Mouse (Mus musculus) cortical plate, adult 2 months (tissue): Measurements from ENCODE around the gene Yrdc. TPM values are rescaled to one million over a fixed set of nuclear protein-coding genes. Genes with fewer than 3 reads are reported as not detected.
A peak's percentile ranks its signal among the peaks of the same experiment; 100 is the strongest.

Source experiments
- H3K27ac ChIP-seq: fragments of 200-500 bp; 2 replicates; pipeline ENCODE4 v1.5.1; 2012; ENCODE audit warnings: low read length, control low read depth, inconsistent platforms; ENCODE audit not compliant: insufficient read depth
- H3K4me1 ChIP-seq: fragments of 200-500 bp; 2 replicates; pipeline ENCODE4 v1.6.1; 2011; ENCODE audit warnings: low read length; ENCODE audit not compliant: control insufficient read depth, insufficient read depth
- H3K4me3 ChIP-seq: fragments of 200-500 bp; 2 replicates; pipeline ENCODE4 v1.5.1; 2011; ENCODE audit warnings: mild to moderate bottlenecking, low read length, control low read depth; ENCODE audit not compliant: insufficient read depth
- CTCF ChIP-seq: fragments of 200-500 bp; IDR thresholded peaks from 2 replicates; pipeline ENCODE4 v1.5.1; 2011; ENCODE audit warnings: mild to moderate bottlenecking, control low read depth, low read length; ENCODE audit not compliant: insufficient read depth; ENCODE audit errors: extremely low read depth
- POLR2A ChIP-seq: fragments of 200-500 bp; IDR thresholded peaks from 2 replicates; pipeline ENCODE4 v1.6.1; 2011; ENCODE audit warnings: mild to moderate bottlenecking, low read length, control low read depth; ENCODE audit not compliant: insufficient read depth; ENCODE audit errors: extremely low read depth
- polyA plus RNA-seq: library from polyadenylated mRNA; depleted of rRNA; stranded (reverse); fragments of >200 nt; gene quantifications from 2 replicates; pipeline ENCODE4 v1.2.3, GENCODE M21; 2012

Gene Yrdc
- polyA plus RNA-seq, 1 experiment, result 42.0 TPM

DNA sequence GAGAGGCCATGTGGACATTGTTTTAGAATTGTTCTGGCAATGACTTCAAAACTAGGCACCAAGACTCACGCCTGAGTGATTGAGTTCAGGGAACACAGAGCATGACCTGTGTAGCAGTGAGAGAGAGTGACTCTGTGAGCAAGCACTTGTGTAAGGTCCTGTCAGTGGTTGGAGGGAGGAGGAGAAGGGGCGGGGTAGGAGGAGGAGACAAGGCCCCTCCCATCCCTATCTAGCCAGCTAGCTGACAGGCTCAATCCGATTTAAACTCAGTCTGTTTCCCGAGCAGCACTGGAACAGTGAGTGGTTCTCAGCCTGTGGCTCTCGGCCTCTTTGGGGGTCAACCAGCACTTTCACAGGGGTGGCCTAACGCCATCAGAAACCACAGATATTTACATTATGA lies 32.7 kb upstream of the Yrdc start:
- H3K27ac ChIP-seq, result no peak overlapping the region
- TF ChIP-seq CTCF (no peak), POLR2A (no peak)
- 0 out of 2 replicates have a peak, but pooled peaks cover 1% of the 10 kb centered on the region for H3K4me1 ChIP-seq
- no peak overlapping the region for H3K4me3 ChIP-seq

DNA sequence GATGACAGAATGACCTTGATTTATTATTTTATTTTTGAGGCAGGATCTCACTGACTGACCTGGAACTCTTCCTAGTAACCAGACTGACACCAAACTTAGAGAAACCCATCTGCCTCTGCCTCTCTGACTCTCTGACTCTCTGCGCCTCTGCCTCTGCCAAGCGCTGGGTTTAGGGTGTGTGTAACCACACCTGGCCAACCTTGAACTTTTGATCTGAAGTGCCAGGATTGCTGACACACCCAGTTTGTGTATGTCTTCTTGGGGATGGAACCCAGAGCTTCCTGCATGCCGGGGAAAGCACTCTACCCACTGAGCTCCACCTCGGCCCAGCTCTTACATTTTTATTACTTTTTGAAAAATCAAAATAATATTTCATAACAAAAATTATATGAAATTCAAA lies 31.6 kb upstream of the Yrdc start:
- Histone ChIP-seq H3K27ac (no peak overlapping the region), H3K4me1 (no peaks in the 10 kb centered on the region), H3K4me3 (no peak overlapping the region)
- TF ChIP-seq CTCF (no peak), POLR2A (no peak)

DNA sequence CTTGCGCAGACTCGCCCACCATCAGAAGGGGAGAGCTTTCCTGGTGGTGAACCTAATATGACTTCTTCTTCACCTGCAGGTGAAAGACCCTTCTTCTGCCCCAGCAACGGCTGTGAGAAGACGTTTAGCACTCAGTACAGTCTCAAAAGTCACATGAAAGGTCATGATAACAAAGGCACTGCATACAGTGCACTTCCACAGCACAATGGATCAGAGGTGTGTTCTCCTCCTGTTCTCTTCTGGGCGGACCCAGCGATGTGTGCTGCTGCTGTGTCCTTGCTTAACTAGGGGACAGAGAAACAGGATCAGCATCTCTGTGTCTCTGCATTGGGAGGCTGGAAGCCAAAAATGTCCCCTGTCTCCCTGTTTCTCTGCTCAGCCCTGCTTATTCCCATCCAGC lies 25.5 kb upstream of the Yrdc start:
- TF ChIP-seq POLR2A (no peak), CTCF (no peak)
- H3K27ac ChIP-seq, result no peak overlapping the region
- H3K4me3 ChIP-seq, result no peak overlapping the region
- H3K4me1 ChIP-seq, result no peaks in the 10 kb centered on the region

DNA sequence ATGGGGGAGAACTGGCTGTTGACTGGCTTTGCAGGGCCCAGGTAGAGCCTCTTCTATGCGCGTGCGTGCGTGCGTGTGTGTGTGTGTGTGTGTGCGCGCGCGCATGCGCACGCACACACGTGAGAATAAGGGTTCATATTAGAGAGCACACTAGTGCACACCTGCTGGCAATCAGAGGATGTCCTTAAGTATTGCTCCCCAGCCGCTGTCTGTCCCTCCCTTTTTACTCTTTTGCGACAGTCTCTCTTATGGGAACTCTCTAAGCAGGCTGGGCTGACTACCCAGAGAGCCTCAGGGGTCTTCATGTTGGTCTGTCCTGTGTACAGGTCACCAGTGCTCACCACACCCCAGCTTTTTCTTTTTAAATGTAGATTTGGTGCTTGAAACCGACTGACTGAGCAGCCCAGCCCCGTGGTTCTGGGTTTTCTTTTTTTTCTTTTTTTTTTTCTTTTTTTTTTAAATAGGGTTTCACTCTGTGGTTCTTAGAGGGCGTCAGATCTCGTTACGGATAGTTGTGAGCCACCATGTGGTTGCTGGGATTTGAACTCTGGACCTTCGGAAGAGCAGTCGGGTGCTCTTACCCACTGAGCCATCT lies 25.0 kb upstream of the Yrdc start:
- Histone ChIP-seq H3K4me1 (no peaks in the 10 kb centered on the region), H3K27ac (no peak overlapping the region), H3K4me3 (no peak overlapping the region)
- TF ChIP-seq POLR2A (no peak), CTCF (no peak)

DNA sequence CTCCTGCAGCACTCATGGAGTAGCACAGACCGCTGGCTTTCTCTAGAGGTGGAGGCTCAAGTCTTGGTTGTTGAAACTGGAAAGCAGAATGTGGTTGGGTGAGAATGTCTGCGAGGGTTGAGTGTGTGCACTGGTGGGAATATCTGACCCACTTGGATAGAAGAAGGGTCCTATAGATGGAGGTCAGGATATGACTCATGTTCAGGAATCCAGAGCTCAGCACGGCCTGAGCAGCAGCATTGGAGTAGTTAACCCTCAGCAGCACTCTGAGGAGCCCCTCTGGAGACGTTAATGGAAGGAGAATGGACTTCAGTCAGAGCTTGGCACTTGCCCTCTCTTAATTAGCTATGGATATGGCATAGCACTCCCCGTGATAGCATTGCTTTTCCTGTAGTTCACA lies 20.8 kb upstream of the Yrdc start:
- H3K27ac ChIP-seq, result no peak overlapping the region
- H3K4me3 ChIP-seq, result no peak overlapping the region
- no peaks in the 10 kb centered on the region for H3K4me1 ChIP-seq
- TF ChIP-seq CTCF (no peak), POLR2A (no peak)

DNA sequence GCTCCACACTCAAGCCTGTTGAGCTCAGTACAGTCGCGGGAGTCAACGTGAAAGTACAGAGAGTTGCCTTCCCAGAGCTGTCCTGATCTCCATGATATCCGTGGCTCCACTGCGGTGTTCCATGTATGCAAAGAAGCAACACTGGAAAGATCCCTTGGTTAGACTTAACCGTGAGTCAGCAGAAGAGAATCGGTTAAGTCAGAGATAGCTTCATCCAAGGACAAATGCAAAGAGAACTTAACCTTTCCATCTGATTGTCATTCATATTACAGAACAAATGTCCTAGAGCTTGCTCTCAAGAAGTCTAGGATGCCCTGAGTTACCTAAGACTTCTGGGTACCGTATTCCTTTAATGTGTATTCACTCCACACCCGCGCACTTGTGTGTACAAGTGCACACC lies 17.7 kb upstream of the Yrdc start:
- Histone ChIP-seq H3K4me1 (no peaks in the 10 kb centered on the region), H3K27ac (no peak overlapping the region), H3K4me3 (no peak overlapping the region)
- TF ChIP-seq CTCF, result no peak
- no peak for TF ChIP-seq POLR2A

DNA sequence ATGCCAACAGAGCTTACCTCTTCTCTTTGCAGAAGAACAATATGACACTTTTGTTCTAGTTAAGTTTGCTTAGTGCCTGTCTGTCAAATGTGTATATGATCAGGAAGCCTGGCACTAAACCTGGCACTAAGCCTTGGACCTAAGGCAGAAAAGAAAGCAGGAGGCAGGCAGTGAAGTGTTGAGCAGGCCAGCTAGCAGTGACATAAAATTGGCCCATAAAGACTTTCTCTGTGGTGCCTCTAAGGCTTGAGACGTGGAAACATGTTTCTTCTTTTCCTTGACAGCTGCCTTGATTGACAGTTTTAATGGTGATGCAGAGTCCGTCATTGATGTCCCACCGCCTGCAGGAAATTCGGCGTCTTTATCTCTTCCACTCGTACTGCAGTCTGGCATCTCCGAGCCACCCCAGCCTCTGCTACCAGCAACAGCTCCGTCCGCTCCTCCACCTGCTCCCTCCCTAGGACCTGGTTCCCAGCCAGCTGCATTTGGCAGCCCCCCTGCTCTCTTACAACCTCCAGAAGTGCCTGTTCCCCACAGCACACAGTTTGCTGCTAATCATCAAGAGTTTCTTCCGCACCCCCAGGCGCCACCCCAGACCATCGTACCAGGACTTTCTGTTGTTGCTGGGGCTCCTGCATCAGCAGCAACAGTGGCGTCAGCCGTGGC lies 12.3 kb upstream of the Yrdc start:
- no peak overlapping the region for H3K27ac ChIP-seq
- no peaks in the 10 kb centered on the region for H3K4me1 ChIP-seq
- TF ChIP-seq CTCF, result no peak
- TF ChIP-seq POLR2A, result no peak
- H3K4me3 ChIP-seq, result no peak overlapping the region

DNA sequence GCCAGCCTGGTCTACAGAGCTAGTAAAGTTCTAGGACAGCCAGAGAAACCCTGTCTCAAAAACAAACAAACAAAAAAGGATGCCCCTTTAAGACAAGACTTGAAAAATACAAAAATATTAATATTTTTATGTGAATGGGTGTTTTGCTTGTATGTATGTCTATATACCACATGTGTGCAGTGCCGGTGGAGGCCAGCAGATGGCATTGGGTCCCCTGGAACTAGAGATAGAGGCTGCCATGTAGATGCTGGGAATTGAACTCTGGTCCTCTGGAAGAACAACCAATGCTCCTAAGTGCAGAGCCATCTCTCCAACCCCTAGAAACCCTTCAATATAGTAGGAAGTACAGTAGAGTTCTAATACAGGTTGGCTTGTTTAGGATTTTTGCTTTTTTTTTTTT lies 9.5 kb upstream of the Yrdc start:
- Histone ChIP-seq H3K4me1 (no peaks in the 10 kb centered on the region), H3K27ac (no peak overlapping the region), H3K4me3 (no peak overlapping the region)
- TF ChIP-seq POLR2A (no peak), CTCF (no peak)

DNA sequence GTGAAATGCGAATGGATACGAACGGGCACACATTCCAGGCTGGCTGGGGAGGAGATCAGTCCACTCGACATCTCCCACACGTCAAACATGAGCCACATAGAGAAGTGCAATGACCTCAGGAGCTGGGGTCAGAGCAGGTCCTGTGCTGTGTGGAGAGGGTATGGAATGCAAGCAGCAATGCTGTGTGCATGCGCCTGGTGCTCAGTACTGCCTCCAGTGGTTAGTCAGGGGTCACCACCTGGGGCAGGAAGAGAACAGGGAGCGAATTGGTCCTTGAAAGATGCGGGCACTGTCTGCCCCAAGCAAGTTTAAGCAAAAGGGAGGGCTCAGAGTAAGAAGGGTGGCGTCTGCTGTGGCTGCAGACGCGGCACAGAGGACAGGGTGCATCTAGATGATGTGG lies 7.0 kb upstream of the Yrdc start:
- Histone ChIP-seq H3K27ac (no peak overlapping the region), H3K4me3 (no peak overlapping the region), H3K4me1 (no peaks in the 10 kb centered on the region; the same call in 1 of the 2 replicates)
- no peak for TF ChIP-seq POLR2A
- peak; percentile 66 for TF ChIP-seq CTCF

DNA sequence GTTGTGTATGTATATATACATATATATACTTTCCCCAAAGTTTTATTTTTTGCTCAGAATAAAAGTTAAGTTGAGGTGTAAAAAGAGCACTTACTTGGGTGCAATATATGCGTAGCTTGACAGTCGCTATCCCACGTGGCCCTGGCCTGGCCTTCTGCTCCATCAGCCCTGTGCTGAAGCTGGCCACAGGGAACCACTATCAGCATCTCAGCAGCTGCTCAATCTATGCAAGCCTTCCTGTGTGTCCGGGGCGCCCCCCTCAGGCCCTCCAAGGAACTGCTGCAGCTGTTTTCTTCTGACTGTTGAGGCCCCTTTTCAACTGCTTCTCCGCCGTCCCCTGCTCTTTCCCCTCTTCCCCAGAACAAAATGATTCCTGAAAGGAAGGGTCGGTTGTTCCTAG lies 2.9 kb upstream of the Yrdc start:
- no peak overlapping the region for H3K4me3 ChIP-seq
- TF ChIP-seq POLR2A, result no peak
- TF ChIP-seq CTCF, result peak; percentile 70
- no peak overlapping the region for H3K27ac ChIP-seq
- no peaks in the 10 kb centered on the region; the same call in 1 of the 2 replicates for H3K4me1 ChIP-seq
